Mouse (Mus musculus) kidney, adult 18-20 months (tissue): ENCODE measurements around the gene Klk15.
"Not testable (repeated sequence)": the region's sequence is repeated elsewhere in the genome, so short reads cannot be mapped to it uniquely, and the experiment has no call there.

Experiments
- DNase-seq: peaks from one replicate; pipeline ENCODE4 v3.0.0; 2021

Klk15 gene

GRCm38 (mm10) chr7:43933440-43933839 lies at the start of gene Klk15:
Gene Klk15, plus strand, starts transcription at chr7:43933740.
- no peak for DNase-seq

- no peak for DNase-seq
These were observed 42.2 kb upstream of the Klk15 start for GRCm38 (mm10) chr7:43891365-43891764.

GRCm38 (mm10) chr7:43891788-43892187 lies 41.8 kb upstream of the Klk15 start:
- no peak for DNase-seq

- DNase-seq, result peak; percentile 87
These were observed 38.7 kb upstream of the Klk15 start for GRCm38 (mm10) chr7:43894836-43895235.

GRCm38 (mm10) chr7:43914821-43915220 lies 18.7 kb upstream of the Klk15 start:
- DNase-seq, result no peak

- no peak for DNase-seq
These were observed 15.1 kb upstream of the Klk15 start for GRCm38 (mm10) chr7:43918426-43918825.

- no peak for DNase-seq
These were observed 14.7 kb upstream of the Klk15 start for GRCm38 (mm10) chr7:43918871-43919270.

GRCm38 (mm10) chr7:43919559-43920451 lies 13.7 kb upstream of the Klk15 start:
- DNase-seq, result peak; percentile 64

- no peak for DNase-seq
These were observed 13.0 kb upstream of the Klk15 start for GRCm38 (mm10) chr7:43920582-43920981.

- no peak for DNase-seq
These were observed 12.5 kb upstream of the Klk15 start for GRCm38 (mm10) chr7:43921087-43921486.

GRCm38 (mm10) chr7:43921941-43922340 lies 11.6 kb upstream of the Klk15 start:
- DNase-seq, result no peak

- no peak for DNase-seq
These were observed 7.6 kb upstream of the Klk15 start for GRCm38 (mm10) chr7:43925985-43926384.

GRCm38 (mm10) chr7:43928521-43928920 lies 5.0 kb upstream of the Klk15 start:
- DNase-seq, result peak; percentile 34

GRCm38 (mm10) chr7:43932337-43932736 lies 1.2 kb upstream of the Klk15 start:
- DNase-seq, result no peak

- peak; percentile 38 for DNase-seq
These were observed 1.2 kb downstream of the Klk15 start for GRCm38 (mm10) chr7:43934747-43935146.

GRCm38 (mm10) chr7:43936551-43936950 lies 3.0 kb downstream of the Klk15 start:
- DNase-seq, result no peak

- DNase-seq, result peak; percentile 13
These were observed 8.8 kb downstream of the Klk15 start for GRCm38 (mm10) chr7:43942293-43942692.

- no peak for DNase-seq
These were observed 11.3 kb downstream of the Klk15 start for GRCm38 (mm10) chr7:43944727-43945264.

- no peak for DNase-seq
These were observed 16.8 kb downstream of the Klk15 start, which contains the start of gene Klk1b8 for GRCm38 (mm10) chr7:43950364-43950763. Gene Klk1b8, plus strand, starts transcription at chr7:43950664.

- peak; percentile 27 for DNase-seq
These were observed 19.2 kb downstream of the Klk15 start for GRCm38 (mm10) chr7:43952703-43953102.

- DNase-seq, result no peak
These were observed 32.9 kb downstream of the Klk15 start, which contains the start of gene Klk1b1 for GRCm38 (mm10) chr7:43966451-43966850. Gene Klk1b1, plus strand, starts transcription at chr7:43966751.

GRCm38 (mm10) chr7:43967058-43967457 lies 33.5 kb downstream of the Klk15 start:
- no peak for DNase-seq

GRCm38 (mm10) chr7:43967612-43968011 lies 34.1 kb downstream of the Klk15 start:
- DNase-seq, result no peak

- DNase-seq, result not testable (repeated sequence)
These were observed 42.2 kb downstream of the Klk15 start, which contains the start of gene Klk1b9 for GRCm38 (mm10) chr7:43975761-43976160. Gene Klk1b9, plus strand, starts transcription at chr7:43976061.
